Mouse (Mus musculus): Measurements from ENCODE around the gene Gm29797.

Gene Gm29797

DNA sequence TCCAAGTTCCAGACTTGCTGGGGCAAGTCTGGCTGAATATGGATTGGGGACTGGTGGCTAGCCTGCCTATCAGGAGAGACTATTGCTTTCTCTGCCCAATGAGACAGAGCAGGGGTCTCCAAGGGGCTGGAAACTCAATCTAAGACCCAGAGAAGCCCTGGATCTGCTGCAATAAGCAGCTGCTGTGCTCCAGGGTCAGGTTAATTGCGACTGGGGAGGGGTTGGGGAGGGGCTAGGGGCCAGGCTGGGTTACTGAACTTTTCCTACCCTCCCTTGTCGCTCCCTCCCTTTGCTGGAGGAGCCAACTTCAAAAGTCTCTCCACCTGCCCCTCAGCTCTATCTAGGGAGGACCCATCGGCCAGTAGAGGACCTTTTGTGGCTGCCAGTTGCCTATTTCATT, at the start of gene Gm29797:
Gene Gm29797 (plus strand): TSS at position 301 of the 400 bp plus-strand sequence.
- peaks cover 45% of the 10 kb centered on the region for H3K4me1 ChIP-seq (replicated peaks; ENCODE audit: low read depth, low read length)
- no peak for TF ChIP-seq POU5F1 (IDR thresholded peaks at IDR 0.05; ENCODE audit: borderline replicate concordance, low read length)
- TF ChIP-seq CTCF (conservative IDR thresholded peaks at IDR 0.05; ENCODE audit: low read length) = no peak
- no peak for TF ChIP-seq NANOG (IDR thresholded peaks at IDR 0.05; ENCODE audit: borderline replicate concordance, low read length)
- peaks cover 55% of the 10 kb centered on the region for H3K36me3 ChIP-seq (ENCODE audit: insufficient read depth, low read length)
- no peak within 1 kb of the TSS for H3K4me3 ChIP-seq (replicated peaks; ENCODE audit: low read length)
- no peaks in the 10 kb centered on the region for H3K27me3 ChIP-seq (ENCODE audit: insufficient read depth, low read length)
- H3K9me3 ChIP-seq (ENCODE audit: low read length) = no peaks in the 10 kb centered on the region

GRCm38 (mm10) chr2:181618761-181619495, 37.9 kb upstream of the Gm29797 start:
- TF ChIP-seq CTCF (conservative IDR thresholded peaks at IDR 0.05; ENCODE audit: low read length) = no peak
- TF ChIP-seq POU5F1 (IDR thresholded peaks at IDR 0.05; ENCODE audit: borderline replicate concordance, low read length) = no peak
- no peak; the same call in 1 of the 2 replicates for TF ChIP-seq NANOG (IDR thresholded peaks at IDR 0.05; ENCODE audit: borderline replicate concordance, low read length)
- no peaks in the 10 kb centered on the region for H3K27me3 ChIP-seq (ENCODE audit: insufficient read depth, low read length)
- H3K9me3 ChIP-seq (ENCODE audit: low read length) = no peaks in the 10 kb centered on the region
- peaks cover 17% of the 10 kb centered on the region for H3K4me1 ChIP-seq (replicated peaks; ENCODE audit: low read depth, low read length)
- no peak overlapping the region for H3K4me3 ChIP-seq (replicated peaks; ENCODE audit: low read length)
- H3K36me3 ChIP-seq (ENCODE audit: insufficient read depth, low read length) = peaks cover 64% of the 10 kb centered on the region

- Histone ChIP-seq H3K9me3 (ENCODE audit: low read length) (no peaks in the 10 kb centered on the region), H3K4me1 (replicated peaks; ENCODE audit: low read depth, low read length) (peaks cover 10% of the 10 kb centered on the region), H3K4me3 (replicated peaks; ENCODE audit: low read length) (no peak overlapping the region), H3K27me3 (ENCODE audit: insufficient read depth, low read length) (no peaks in the 10 kb centered on the region), H3K36me3 (ENCODE audit: insufficient read depth, low read length) (peaks cover 71% of the 10 kb centered on the region)
- TF ChIP-seq POU5F1 (IDR thresholded peaks at IDR 0.05; ENCODE audit: borderline replicate concordance, low read length) (no peak), CTCF (conservative IDR thresholded peaks at IDR 0.05; ENCODE audit: low read length) (peak; percentile 51)
These were observed 33.4 kb upstream of the Gm29797 start for GRCm38 (mm10) chr2:181623401-181623800.

- H3K4me3 ChIP-seq (replicated peaks; ENCODE audit: low read length) = no peak overlapping the region
These were observed 28.4 kb upstream of the Gm29797 start for GRCm38 (mm10) chr2:181628471-181628870.

DNA sequence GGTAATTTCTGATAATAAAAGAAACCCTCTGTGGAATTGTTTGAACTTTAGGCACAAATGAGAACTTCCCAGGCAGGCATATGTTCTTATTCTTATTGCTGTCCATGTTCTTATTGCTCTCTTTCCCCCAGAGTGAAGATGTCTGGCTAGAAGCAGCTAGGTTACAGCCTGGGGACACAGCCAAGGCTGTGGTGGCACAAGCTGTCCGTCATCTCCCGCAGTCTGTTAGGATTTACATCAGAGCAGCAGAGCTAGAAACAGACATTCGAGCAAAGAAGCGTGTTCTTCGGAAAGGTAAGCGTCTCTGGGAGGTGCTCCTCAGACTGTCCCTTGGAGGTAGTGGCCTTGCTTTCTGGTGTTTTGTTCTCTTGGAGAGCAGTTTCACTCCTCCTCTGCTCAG, 24.2 kb upstream of the Gm29797 start:
- Histone ChIP-seq H3K9me3 (ENCODE audit: low read length) (no peaks in the 10 kb centered on the region), H3K36me3 (ENCODE audit: insufficient read depth, low read length) (peaks cover 72% of the 10 kb centered on the region), H3K27me3 (ENCODE audit: insufficient read depth, low read length) (no peaks in the 10 kb centered on the region), H3K4me1 (replicated peaks; ENCODE audit: low read depth, low read length) (peaks cover 25% of the 10 kb centered on the region), H3K4me3 (replicated peaks; ENCODE audit: low read length) (no peak overlapping the region)
- no peak for TF ChIP-seq POU5F1 (IDR thresholded peaks at IDR 0.05; ENCODE audit: borderline replicate concordance, low read length)
- TF ChIP-seq NANOG (IDR thresholded peaks at IDR 0.05; ENCODE audit: borderline replicate concordance, low read length) = no peak
- no peak for TF ChIP-seq CTCF (conservative IDR thresholded peaks at IDR 0.05; ENCODE audit: low read length)

More at GRCm38 (mm10) chr2:181628471-181628870, 28.4 kb upstream of the Gm29797 start:
- Histone ChIP-seq H3K4me1 (replicated peaks; ENCODE audit: low read depth, low read length) (peaks cover 25% of the 10 kb centered on the region), H3K27me3 (ENCODE audit: insufficient read depth, low read length) (no peaks in the 10 kb centered on the region), H3K9me3 (ENCODE audit: low read length) (no peaks in the 10 kb centered on the region), H3K36me3 (ENCODE audit: insufficient read depth, low read length) (peaks cover 64% of the 10 kb centered on the region)
- TF ChIP-seq POU5F1 (IDR thresholded peaks at IDR 0.05; ENCODE audit: borderline replicate concordance, low read length) (no peak), CTCF (conservative IDR thresholded peaks at IDR 0.05; ENCODE audit: low read length) (no peak)

GRCm38 (mm10) chr2:181635865-181636264, 21.0 kb upstream of the Gm29797 start:
- Histone ChIP-seq H3K4me3 (replicated peaks; ENCODE audit: low read length) (no peak overlapping the region), H3K9me3 (ENCODE audit: low read length) (no peaks in the 10 kb centered on the region), H3K27me3 (ENCODE audit: insufficient read depth, low read length) (no peaks in the 10 kb centered on the region), H3K36me3 (ENCODE audit: insufficient read depth, low read length) (peaks cover 91% of the 10 kb centered on the region), H3K4me1 (replicated peaks; ENCODE audit: low read depth, low read length) (peaks cover 5% of the 10 kb centered on the region)
- TF ChIP-seq POU5F1 (IDR thresholded peaks at IDR 0.05; ENCODE audit: borderline replicate concordance, low read length) = no peak
- no peak for TF ChIP-seq CTCF (conservative IDR thresholded peaks at IDR 0.05; ENCODE audit: low read length)
- TF ChIP-seq NANOG (IDR thresholded peaks at IDR 0.05; ENCODE audit: borderline replicate concordance, low read length) = no peak

DNA sequence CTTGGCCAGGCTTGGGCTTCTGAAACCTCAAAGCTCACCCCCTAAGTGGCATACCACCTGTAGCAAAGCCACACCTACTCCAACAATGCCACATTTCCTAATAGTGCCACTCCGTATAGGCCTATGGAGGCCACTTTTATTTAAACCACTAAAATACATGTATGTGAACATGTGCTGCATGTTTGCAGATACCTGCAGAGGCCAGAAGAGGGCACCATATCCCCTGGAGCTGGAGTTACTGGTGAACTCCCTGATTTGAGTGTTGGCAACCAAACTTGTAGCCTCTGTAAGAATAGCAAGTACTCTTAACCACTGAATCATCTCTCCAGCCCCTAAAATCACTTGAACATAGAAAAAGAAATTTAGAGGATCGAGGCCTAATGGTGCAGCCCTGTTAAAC, 12.5 kb upstream of the Gm29797 start:
- Histone ChIP-seq H3K9me3 (ENCODE audit: low read length) (no peaks in the 10 kb centered on the region), H3K4me3 (replicated peaks; ENCODE audit: low read length) (no peak overlapping the region), H3K4me1 (replicated peaks; ENCODE audit: low read depth, low read length) (peaks cover 3% of the 10 kb centered on the region; the same call in 1 of the 2 replicates), H3K27me3 (ENCODE audit: insufficient read depth, low read length) (no peaks in the 10 kb centered on the region), H3K36me3 (ENCODE audit: insufficient read depth, low read length) (peaks cover 92% of the 10 kb centered on the region)
- no peak for TF ChIP-seq NANOG (IDR thresholded peaks at IDR 0.05; ENCODE audit: borderline replicate concordance, low read length)
- peak; percentile 88 for TF ChIP-seq CTCF (conservative IDR thresholded peaks at IDR 0.05; ENCODE audit: low read length)
- TF ChIP-seq POU5F1 (IDR thresholded peaks at IDR 0.05; ENCODE audit: borderline replicate concordance, low read length) = no peak

- TF ChIP-seq CTCF (conservative IDR thresholded peaks at IDR 0.05; ENCODE audit: low read length) = no peak
- TF ChIP-seq NANOG (IDR thresholded peaks at IDR 0.05; ENCODE audit: borderline replicate concordance, low read length) = no peak
- no peak for TF ChIP-seq POU5F1 (IDR thresholded peaks at IDR 0.05; ENCODE audit: borderline replicate concordance, low read length)
- Histone ChIP-seq H3K4me3 (replicated peaks; ENCODE audit: low read length) (no peak overlapping the region), H3K27me3 (ENCODE audit: insufficient read depth, low read length) (no peaks in the 10 kb centered on the region), H3K9me3 (ENCODE audit: low read length) (no peaks in the 10 kb centered on the region), H3K36me3 (ENCODE audit: insufficient read depth, low read length) (peaks cover 92% of the 10 kb centered on the region), H3K4me1 (replicated peaks; ENCODE audit: low read depth, low read length) (peaks cover 3% of the 10 kb centered on the region; the same call in 1 of the 2 replicates)
These were observed 11.2 kb upstream of the Gm29797 start for GRCm38 (mm10) chr2:181645666-181646065.

Data from E14TG2a.4 (cell line).